Mouse (Mus musculus): ENCODE results near the gene Tmed4. TPM values are rescaled to one million over a fixed set of nuclear protein-coding genes. Genes with fewer than 3 reads are reported as not detected.

Gene Tmed4
- total and polyA plus RNA-seq, 3 experiments, result 85.5 to 138 (median 96.6) TPM

DNA sequence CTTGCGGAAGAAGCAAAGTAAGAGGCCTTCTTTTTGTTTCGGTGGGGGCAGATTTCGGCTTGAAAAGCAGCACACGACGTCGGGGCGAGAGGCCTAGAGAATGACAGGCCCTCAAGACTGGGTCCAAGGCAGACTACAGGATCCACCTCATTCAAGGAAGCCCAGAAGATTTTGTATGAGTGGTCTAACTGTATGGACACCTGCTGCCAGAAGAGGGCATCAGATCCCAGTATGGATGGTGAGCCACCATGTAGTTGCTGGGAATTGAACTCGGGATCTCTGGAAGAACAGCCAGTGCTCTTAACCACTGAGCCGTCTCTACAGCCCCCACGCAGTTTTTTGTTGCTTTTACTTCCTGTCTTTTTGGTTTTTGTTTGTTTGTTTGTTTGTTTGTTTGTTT lies 52.5 kb downstream of the Tmed4 start:
- no peak overlapping the region for H3K27ac ChIP-seq
- H3K36me3 ChIP-seq (ENCODE audit: control insufficient read depth, insufficient read depth, low read length), result no peaks in the 10 kb centered on the region
- H3K9ac ChIP-seq (ENCODE audit: low read depth, low read length), result no peak overlapping the region
- no peak for TF ChIP-seq POLR2A (IDR thresholded peaks at IDR 0.05; ENCODE audit: insufficient read depth, low read depth, low read length)
- no peak for TF ChIP-seq CTCF (IDR thresholded peaks at IDR 0.05)
- TF ChIP-seq EP300 (IDR thresholded peaks at IDR 0.05; ENCODE audit: insufficient read depth, low read depth, low read length), result no peak
- H3K4me1 ChIP-seq (ENCODE audit: control insufficient read depth, insufficient read depth, low read length), result no peaks in the 10 kb centered on the region
- no peak overlapping the region for H3K4me3 ChIP-seq
- no peaks in the 10 kb centered on the region for H3K27me3 ChIP-seq (ENCODE audit: control insufficient read depth, insufficient read depth, low read length)
- DNase-seq, result no peak
- H3K79me2 ChIP-seq (replicated peaks; ENCODE audit: control insufficient read depth, insufficient read depth, low read length), result no peaks in the 10 kb centered on the region
- intact Hi-C loops (cut with DNase I), result no loop called here
- 91% methylated on average over 10 of the region's 10 CpGs for WGBS

Other genes starting within 250 kb of the Tmed4 start
- gene Camk2b, start 208.5 kb downstream of the Tmed4 start, total RNA-seq (2021), result 1 to 10 TPM; 4.8 to 5.2 TPM
- 10.7 and 12.9 TPM in 2 replicates for gene Camk2b, start 208.5 kb downstream of the Tmed4 start, polyA plus RNA-seq (2012; rRNA removed)
- gene A730071L15Rik, start 74.8 kb downstream of the Tmed4 start, total RNA-seq (2021), result not detected
- gene A730071L15Rik, start 74.8 kb downstream of the Tmed4 start, polyA plus RNA-seq (2012; rRNA removed), result 0.09 TPM in 1 of 2 replicates, not detected in the other
- gene Nudcd3, start 74.5 kb downstream of the Tmed4 start, total RNA-seq (2021), result 10 to 100 TPM; 59.3 to 65.4 TPM
- 50.4 and 80.7 TPM in 2 replicates for gene Nudcd3, start 74.5 kb downstream of the Tmed4 start, polyA plus RNA-seq (2012; rRNA removed)
- gene Npc1l1, start 44.7 kb downstream of the Tmed4 start, total RNA-seq (2021), result under 1 TPM in 1 of 2 experiments, not detected in 1; 0.08 TPM
- 0.25 and 0.38 TPM in 2 replicates for gene Npc1l1, start 44.7 kb downstream of the Tmed4 start, polyA plus RNA-seq (2012; rRNA removed)
- 10 to 100 TPM; 19.7 to 22.0 TPM for gene Ddx56, start 7.1 kb downstream of the Tmed4 start, total RNA-seq (2021)
- 21.1 and 25.2 TPM in 2 replicates for gene Ddx56, start 7.1 kb downstream of the Tmed4 start, polyA plus RNA-seq (2012; rRNA removed)
- gene Ogdh, start 16.8 kb upstream of the Tmed4 start, total RNA-seq (2021), result 1,000 to 10,000 TPM; 1,611 to 1,957 TPM
- 1,204 and 1,461 TPM in 2 replicates for gene Ogdh, start 16.8 kb upstream of the Tmed4 start, polyA plus RNA-seq (2012; rRNA removed)
- gene Zmiz2, start 114.2 kb upstream of the Tmed4 start, total RNA-seq (2021), result 10 to 100 TPM; 36.6 to 39.3 TPM
- gene Zmiz2, start 114.2 kb upstream of the Tmed4 start, polyA plus RNA-seq (2012; rRNA removed), result 26.2 and 35.7 TPM in 2 replicates
- 100 to 1,000 TPM; 304 to 328 TPM for gene Ppia, start 140.6 kb upstream of the Tmed4 start, total RNA-seq (2021)
- 298 and 449 TPM in 2 replicates for gene Ppia, start 140.6 kb upstream of the Tmed4 start, polyA plus RNA-seq (2012; rRNA removed)
- gene H2afv, start 169.6 kb upstream of the Tmed4 start, total RNA-seq (2021), result 10 to 100 TPM; 75.8 to 80.8 TPM
- gene H2afv, start 169.6 kb upstream of the Tmed4 start, polyA plus RNA-seq (2012; rRNA removed), result 46.3 and 59.2 TPM in 2 replicates
- 10 to 100 TPM; 28.0 to 31.5 TPM for gene Purb, start 201.0 kb upstream of the Tmed4 start, total RNA-seq (2021)
- gene Purb, start 201.0 kb upstream of the Tmed4 start, polyA plus RNA-seq (2012; rRNA removed), result 5.0 and 9.3 TPM in 2 replicates
- 1 to 10 TPM; 1.4 TPM for gene Myo1g, start 246.1 kb upstream of the Tmed4 start, total RNA-seq (2021)
- 4.1 and 7.2 TPM in 2 replicates for gene Myo1g, start 246.1 kb upstream of the Tmed4 start, polyA plus RNA-seq (2012; rRNA removed)

Data from heart, adult 2 months (tissue).